Mouse (Mus musculus): ENCODE measurements around the gene Zrsr1.

Zrsr1 gene

DNA sequence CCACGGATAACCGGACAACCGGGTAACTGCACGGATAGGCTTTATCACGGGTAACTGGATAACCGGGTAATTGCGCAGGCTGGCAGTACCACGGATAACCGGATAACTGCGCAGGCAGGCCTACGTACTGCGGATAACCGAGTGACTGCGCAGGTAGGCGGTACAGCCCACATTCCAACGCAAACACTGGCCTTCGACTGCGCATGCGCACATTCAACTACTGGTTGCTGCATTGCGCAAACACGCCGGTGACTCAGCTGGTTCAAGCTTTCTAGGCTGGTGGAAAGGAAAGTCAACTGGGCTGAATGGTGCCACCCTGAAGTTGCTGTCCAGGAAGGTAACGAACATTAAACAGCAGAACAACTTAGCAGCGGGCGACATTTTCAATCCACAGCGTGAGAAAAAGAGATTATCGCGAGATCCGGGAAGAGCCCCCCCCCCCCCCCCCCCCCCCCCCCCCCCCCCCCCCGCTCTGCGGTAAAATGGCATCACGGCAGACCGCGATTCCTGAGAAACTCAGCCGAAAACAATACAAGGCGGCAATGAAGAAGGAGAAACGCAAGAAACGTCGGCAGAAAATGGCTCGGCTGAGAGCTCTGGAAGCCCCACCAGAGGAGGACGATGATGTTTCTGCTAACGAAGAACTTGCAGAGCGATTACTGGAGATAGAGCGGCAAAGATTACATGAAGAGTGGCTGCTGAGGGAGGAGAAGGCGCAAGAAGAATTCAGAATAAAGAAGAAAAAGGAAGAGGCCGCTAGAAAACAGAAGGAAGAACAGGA lies 1.1 kb downstream of the Zrsr1 start:
- in situ Hi-C loops (cut with MboI, MseI) = no loop called here

DNA sequence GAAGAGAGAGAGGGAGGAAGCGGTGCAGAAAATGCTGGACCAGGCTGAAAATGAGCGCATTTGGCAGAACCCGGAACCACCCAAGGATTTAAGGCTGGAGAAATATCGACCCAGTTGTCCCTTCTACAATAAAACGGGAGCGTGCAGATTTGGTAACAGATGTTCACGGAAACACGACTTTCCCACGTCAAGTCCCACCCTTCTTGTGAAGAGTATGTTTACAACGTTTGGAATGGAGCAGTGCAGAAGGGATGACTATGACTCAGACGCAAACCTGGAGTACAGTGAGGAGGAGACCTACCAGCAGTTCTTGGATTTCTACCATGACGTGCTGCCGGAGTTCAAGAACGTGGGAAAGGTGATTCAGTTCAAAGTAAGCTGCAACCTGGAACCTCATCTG lies 1.8 kb downstream of the Zrsr1 start:
- in situ Hi-C loops (cut with MboI, MseI) = no loop called here

DNA sequence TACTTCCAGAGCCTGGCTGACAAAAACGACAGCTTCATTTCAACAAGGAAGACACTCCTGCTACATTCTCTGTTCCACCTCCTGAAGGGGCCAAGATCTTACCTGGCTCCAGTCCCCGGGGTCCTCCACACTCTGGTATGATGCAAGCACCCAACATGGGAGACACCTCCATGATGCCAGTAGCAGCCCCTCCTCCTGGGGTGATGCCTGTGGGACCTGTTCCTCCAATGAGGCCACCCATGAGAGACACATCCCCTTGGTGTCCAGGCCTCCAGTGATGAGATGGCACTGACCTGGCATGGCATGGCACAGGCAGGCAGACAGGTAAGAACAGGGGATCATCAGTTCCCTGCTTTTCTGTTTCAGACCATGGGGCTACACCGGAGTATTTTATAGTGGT lies 6.4 kb downstream of the Zrsr1 start:
- in situ Hi-C loops (cut with MboI, MseI) = no loop called here

DNA sequence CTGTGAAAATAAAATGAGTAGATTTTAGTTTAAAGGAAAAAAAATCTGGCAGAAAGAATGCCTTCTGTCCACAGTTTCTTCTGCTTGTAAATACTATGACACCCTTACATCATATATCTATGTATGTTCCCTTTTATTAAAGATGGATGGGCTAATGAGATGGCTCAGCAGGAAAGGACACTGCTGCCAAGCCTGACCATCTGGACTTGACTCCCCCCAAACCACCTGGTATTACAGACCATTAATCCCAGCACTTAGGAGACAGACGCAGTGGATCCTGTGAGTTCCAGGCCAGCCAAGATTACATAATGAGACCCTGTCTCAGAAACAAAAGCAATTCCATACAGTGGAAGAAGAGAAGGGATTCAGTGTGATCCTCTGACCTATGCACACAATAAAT lies 6.9 kb downstream of the Zrsr1 start:
- in situ Hi-C loops (cut with MboI, MseI) = no loop called here

DNA sequence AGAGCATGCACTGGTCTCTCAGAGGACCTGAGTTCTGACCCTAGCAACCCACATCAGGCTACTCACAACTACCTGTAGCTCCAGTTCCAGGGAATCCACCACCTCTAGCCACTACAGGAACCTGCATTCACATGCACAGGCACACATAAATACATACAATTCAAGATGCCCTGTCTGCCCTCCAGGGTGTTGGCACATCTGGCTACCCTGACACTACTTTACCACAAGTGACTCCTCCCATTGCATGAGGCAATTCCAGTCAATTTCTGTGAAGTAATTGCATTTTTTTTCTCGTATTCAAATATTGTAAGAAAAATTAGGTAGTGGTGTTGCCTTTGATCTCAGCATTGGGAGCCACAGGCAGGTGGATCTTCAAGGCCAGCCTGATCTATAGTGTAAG lies 7.4 kb downstream of the Zrsr1 start:
- in situ Hi-C loops (cut with MboI, MseI) = no loop called here

DNA sequence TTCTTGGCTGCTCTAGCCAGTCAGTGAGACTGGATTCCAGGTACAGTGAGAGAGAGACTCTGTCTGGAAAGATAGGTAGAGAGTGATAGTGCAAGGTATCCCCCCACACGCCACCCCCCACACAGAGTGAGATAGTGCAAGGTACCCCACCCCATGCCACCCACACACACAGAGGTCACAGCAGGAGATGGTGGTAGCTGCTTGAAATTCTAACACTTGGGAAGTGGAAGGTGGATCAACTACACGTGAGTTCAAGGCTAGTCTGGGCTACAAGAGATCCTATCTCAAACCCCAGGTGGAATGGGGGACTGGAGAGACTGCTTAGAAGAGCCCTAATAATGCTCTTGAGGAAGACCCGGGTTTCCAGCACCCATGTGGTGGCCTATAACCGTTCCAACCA lies 9.2 kb downstream of the Zrsr1 start:
- in situ Hi-C loops (cut with MboI, MseI) = no loop called here

DNA sequence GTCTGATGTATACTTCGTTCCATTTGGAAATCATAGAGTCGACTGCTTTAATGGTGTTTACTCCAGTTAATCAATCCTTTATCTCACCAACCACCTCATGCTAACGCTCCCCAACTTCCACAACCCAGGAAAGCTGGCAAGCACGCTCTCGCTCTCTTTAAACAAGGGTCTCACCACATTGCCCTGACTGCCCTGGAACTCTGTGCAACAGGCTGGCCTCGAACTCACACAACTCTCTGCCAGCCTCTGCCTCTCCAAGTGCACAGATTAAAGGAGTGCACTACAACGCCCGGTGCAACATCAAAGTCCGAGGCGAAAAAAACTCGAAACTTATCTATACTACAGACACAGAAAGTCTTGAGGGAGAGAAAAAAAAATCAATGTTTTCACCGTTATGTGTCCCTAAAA lies 9.7 kb downstream of the Zrsr1 start:
- in situ Hi-C loops (cut with MboI, MseI) = no loop called here

DNA sequence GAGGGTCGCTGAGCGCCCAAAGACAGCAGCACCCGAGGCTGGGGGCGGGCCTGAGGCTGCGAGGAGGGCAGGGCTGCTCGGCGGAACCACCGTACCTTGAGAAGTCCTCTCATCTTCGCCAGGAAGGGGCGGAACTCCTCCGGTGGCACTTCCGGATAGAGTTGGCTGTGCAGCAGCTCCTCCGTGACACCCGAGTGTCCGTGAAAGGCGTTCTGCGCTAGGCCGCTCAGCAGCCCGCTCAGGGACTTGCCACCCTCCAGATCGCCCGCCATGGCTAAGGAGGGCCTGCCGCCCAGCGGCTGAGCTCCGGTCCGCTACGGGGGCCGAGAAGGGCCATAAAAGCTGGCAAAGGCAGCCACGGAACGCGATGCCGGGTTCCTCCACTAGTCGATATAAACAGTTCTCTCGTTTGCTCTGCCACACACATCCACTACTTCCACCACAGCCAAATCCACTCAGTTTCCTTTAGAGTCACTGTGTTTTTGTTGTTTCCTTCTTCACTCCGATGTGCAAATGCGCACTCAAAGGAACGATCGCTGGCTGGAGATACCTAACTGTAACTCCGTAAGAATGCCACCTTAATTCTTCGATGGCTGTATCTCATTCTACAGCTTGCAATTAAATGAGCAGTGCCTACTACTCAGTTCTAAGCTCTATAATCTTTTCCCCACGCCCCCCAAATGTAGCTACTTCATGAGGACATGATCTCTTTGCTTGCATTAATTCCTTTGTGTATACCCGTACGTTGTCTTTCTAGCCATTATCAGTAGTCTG lies 10.4 kb downstream of the Zrsr1 start, which contains the start of the genes Gm28048 and Commd1:
Gm28048 (minus strand) TSS at position 107 of the 774 bp plus-strand sequence.
Commd1 (minus strand) TSS at position 399 of the 774 bp plus-strand sequence.
- in situ Hi-C loops (cut with MboI, MseI) = no loop called here

DNA sequence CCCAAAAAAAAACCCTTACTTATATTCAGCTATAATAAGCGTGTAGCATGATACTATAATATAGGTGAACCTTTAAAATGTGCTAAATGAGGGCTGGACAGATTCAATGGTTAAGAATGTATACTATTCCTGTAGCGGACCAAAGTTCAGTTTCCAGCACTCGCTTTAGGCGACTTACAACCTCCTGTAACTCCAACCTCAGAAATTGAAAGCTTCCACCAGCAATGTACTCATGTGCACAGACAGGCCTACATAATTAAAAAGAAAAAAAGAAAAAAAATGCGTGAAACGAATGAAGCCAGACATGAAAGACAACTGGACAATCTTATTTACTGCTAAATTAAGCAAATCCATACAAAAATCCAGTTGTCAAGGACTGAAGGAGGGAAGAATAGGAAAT lies 11.0 kb downstream of the Zrsr1 start:
- in situ Hi-C loops (cut with MboI, MseI) = no loop called here

DNA sequence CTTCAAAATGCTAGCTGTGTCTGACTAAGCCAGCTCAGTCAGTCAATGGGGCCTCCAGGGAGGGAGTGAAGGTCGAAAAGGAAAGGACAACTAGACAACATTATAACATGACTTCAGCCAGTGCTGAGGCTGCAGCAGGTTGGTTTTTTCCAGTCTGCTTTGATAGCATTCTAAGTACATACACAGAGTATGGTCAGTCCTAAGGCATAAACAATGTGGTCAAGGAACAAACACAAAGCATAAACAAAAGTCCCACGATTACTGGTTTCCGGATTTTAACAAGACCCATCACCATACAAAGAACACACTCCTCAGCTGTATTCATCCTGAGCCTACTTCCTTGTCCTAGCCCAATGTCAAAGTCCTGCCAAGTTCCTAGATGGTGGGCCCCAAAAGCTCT lies 13.7 kb downstream of the Zrsr1 start:
- in situ Hi-C loops (cut with MboI, MseI) = no loop called here

DNA sequence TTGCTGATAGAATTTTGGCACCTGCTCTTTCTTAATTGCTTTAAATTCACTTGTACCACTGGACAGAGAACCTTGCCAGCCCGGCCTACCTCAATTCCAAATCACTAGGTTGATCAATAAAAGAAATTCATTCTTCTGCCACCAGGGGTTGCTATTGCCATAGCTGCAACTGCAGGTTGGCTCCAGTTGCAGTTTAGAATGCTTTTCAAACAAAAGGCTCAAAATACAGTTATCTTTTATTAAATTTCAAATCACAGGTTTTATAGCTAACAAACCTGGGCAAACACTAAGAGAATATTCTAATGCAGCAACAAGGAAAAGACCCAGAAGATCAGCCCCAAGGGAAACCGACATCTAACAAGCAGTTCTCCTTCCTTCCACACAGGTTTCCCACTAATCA lies 15.6 kb downstream of the Zrsr1 start:
- in situ Hi-C loops (cut with MboI, MseI) = no loop called here

DNA sequence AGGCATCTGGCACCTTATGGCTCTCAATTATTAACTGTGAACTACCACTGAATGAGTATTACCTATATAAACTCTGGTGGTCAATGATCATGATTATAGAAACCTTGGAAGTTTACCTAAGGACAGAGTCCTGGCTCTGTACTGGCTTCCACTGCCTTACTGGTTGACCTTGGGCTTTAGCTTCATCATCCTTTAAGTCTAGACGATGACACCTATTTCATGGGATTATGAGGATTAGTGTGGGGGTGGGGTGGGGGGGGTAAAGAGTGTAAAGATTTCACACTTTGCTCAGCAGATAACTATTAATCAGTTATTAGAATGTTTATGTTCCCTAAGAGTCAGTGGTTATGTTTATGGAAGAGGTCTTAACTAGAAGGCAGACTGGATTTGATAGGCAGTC lies 18.0 kb downstream of the Zrsr1 start:
- in situ Hi-C loops (cut with MboI, MseI) = no loop called here

DNA sequence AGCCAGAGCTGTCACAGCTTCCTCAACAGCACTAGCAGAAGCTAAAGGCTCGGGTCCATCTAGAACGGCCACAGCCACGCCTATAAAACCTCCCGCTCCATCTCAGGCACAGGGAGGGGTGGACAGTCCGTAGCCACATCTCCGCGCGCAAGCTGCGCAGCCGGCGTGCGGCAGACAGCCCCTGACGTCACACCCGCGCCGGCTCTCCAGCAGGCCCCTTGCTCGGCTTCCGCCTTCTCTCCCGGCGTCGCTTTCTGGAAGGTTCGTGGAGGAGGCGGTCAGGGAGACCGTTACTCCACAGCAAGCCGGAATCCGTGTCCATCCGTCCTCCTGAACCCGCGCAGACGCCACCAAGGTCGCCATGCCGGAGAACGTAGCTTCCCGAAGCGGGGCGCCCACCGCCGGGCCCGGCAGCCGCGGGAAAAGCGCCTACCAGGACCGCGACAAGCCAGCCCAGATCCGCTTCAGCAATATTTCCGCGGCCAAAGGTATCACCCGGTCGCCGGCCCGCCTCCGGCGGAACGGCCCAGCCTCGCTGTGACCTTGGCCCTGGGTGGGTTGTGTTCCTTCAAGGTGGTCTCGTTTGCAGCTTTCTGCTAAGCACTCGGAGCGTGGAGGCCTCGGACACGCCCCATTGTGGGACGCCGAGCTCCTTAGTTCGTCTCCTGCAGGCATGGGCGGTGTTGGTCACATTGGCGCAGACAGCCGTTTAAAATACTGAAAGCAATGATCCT lies 18.8 kb downstream of the Zrsr1 start, which contains the start of gene Cct4:
Cct4 (plus strand) TSS at position 127 of the 734 bp plus-strand sequence.
- in situ Hi-C loops (cut with MboI, MseI) = no loop called here

DNA sequence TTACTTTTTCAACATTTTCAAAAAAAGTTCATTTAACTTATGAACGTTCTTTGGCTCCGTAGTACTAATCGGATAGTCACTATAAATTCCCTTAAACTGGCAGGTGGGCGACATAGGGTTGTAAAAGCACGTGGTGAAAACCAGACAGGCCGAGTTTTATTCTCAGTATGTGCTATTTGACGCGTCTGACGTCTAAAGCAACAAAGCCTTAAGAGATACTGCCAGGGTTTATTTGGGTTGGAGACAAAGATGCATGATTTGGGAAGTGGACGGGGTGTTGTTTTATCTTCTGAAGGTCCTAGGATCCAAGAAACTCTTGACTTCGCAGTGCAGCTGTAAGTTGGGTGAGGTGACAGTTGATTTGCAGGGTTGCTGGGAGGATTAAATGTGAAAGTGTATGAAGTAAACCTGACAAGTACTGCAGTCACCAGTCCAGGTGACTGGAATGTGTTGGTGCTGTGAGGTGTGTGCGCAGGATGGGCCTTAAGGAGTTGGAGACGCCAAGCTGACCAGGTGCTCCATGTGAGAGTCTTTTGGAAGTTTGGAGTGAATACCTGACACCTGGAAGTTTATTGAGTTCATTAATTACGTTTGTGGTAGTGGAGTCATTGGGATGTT lies 19.5 kb downstream of the Zrsr1 start:
- in situ Hi-C loops (cut with MboI, MseI) = no loop called here

DNA sequence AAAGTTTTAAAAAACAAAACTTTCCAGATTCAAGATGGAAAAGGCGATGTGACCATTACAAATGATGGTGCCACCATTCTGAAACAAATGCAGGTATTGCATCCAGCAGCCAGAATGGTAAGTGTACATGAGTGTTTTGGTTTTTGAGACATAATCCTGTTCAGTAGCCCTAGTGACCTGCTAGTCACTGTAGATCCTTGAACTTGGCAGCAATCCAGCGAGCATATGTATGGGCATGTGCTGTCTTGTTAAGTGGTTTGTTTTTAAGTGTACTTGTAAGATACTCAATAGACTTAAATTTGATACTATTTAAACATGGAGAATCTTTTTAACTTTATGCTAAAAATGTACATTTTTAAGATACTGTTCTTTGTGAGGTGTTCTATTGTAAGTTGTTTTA lies 22.5 kb downstream of the Zrsr1 start:
- in situ Hi-C loops (cut with MboI, MseI) = no loop called here

DNA sequence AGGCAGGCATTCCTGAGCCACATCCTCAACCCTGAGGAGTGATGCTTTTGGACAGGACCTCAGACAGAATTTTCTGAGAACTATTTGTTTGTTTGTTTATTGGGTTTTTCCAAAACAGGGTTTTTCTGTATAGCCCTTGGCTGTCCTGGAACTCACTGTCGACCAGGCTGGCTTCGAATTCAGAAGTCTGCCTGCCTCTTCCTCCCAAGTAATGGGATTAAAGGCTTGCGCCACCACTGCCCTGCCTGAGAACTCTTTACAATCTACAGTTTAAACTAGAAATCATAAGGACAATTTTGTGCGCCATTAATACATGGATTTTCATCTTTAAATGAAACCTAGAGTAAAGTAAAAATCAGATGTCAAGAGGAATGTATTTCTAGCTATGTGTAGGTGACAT lies 23.7 kb downstream of the Zrsr1 start:
- in situ Hi-C loops (cut with MboI, MseI) = loop anchor here (5.0 kb wide), 1 partner anchor 292 kb away; no protein-coding TSS in a partner anchor

DNA sequence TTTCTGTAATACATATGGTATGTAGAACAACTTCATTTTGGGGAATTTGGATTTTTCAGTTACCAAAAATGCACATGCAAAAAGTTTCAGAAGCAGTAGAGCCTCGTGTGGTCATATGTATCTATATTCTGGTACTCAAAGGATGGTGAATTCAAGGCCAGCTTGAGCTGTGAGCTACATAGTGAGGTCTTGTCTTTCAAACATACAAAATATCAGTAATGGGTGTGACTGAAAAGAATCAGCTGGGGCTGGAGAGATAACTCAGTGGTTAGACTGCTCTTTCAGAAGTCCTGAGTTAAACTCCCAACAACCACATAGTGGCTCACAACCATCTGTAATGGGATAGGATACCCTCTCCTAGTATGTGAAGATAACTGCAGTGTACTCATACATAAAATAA lies 26.5 kb downstream of the Zrsr1 start:
- in situ Hi-C loops (cut with MboI, MseI) = loop anchor here (5.0 kb wide), 1 partner anchor 289 kb away; no protein-coding TSS in a partner anchor

DNA sequence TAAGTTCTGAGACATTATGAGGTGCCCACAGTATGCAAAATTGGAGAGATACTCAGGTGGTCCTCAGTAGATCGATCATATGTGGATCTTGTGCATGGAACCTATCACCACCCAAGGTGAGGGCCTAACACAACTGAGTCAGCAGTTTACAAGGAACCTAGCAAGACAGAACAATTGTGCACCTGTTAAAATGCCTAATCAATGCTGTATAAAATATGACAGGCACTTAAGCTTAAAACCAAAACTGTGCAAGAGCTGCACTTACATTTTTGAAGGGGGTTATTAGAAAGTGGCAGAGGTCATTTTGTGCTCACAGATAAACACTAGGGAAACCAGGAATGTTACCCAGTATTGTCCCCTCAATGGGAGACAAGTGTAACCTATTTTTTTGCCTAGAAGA lies 33.5 kb downstream of the Zrsr1 start:
- in situ Hi-C loops (cut with MboI, MseI) = loop anchor here (5.0 kb wide), 1 partner anchor 492 kb away; the partner anchor contains the start of gene Ahsa2

DNA sequence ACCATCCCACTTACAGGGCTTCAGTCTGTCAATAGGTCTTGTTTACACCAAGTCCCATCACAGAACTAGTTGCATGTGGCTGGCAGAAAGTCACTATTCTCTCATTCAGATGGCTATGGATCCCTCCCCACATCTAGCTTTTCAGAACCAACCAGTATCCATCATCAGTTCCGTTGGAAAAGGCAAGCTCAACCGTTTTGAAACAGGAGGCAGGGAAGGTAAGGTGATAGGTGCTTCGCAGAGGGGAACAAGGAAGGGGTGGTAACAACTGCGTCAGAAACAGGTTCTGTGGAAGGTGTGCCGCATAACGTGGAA lies 35.3 kb downstream of the Zrsr1 start:
- in situ Hi-C loops (cut with MboI, MseI) = loop anchor here (5.0 kb wide), 1 partner anchor 490 kb away; the partner anchor contains the start of gene Ahsa2

DNA sequence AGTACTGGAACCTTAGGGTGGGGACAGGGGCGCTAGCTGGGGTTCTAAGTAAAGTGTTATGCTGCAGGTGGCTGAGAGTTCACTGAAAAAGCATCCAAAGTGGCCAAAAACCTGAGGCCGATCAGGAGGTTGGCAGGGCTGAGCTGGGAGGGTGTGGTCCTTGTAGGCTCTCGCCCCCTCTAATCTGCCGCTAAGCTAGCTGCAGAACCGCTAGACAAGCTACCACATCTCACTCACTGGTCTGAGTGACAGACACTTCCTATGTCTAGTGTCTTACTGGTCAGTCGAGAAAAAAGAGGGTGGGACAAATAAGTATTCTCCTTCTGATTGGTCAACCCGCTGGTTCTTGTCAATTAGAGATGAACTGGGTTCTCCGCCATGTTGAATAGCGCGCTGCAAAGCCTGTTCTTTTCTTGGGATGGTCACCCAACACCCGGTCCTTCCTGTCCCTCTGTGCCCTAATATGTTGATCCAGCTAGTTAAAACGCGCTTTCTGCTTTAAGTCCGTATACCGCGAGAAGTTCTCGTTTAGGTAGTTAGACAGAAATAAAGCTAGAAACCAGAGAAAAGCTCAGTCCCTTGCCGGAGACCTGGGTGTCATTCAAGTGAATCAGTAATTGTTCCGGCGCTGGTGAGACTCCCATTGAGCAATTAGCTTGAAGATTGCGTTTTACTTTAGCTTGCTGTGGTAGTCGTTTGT lies 35.8 kb downstream of the Zrsr1 start, which contains the start of gene Fam161a:
Fam161a (plus strand) TSS at position 51 of the 700 bp plus-strand sequence.
- in situ Hi-C loops (cut with MboI, MseI) = loop anchor here (5.0 kb wide), 1 partner anchor 490 kb away; the partner anchor contains the start of gene Ahsa2
